Mouse (Mus musculus): Measurements from ENCODE around the gene Sde2.

Sde2 gene

GRCm38 (mm10) chr1:180850316-180851270, at the start of gene Sde2:
Sde2 (plus strand) TSS chr1:180851127.
- DNase-seq: peak; percentile 100

- no peak for DNase-seq
Observed at GRCm38 (mm10) chr1:180801466-180801994, 49.4 kb upstream of the Sde2 start.

GRCm38 (mm10) chr1:180803881-180804280, 47.0 kb upstream of the Sde2 start:
- DNase-seq: no peak

GRCm38 (mm10) chr1:180808831-180809230, 42.1 kb upstream of the Sde2 start:
- DNase-seq: no peak

- no peak for DNase-seq
Observed at GRCm38 (mm10) chr1:180810976-180811375, 40.0 kb upstream of the Sde2 start.

GRCm38 (mm10) chr1:180811596-180812462, 39.1 kb upstream of the Sde2 start:
- DNase-seq: no peak

GRCm38 (mm10) chr1:180812463-180813408, 38.2 kb upstream of the Sde2 start:
- peak; percentile 55 for DNase-seq

- DNase-seq: peak; percentile 95
Observed at GRCm38 (mm10) chr1:180813409-180813884, 37.5 kb upstream of the Sde2 start.

- peak; percentile 78 for DNase-seq
Observed at GRCm38 (mm10) chr1:180813885-180814740, 36.8 kb upstream of the Sde2 start, which contains the start of gene H3f3a. H3f3a (minus strand) TSS chr1:180813943.

- DNase-seq: no peak
Observed at GRCm38 (mm10) chr1:180815371-180816024, 35.4 kb upstream of the Sde2 start.

GRCm38 (mm10) chr1:180818000-180818399, 32.9 kb upstream of the Sde2 start:
- DNase-seq: no peak

- DNase-seq: no peak
Observed at GRCm38 (mm10) chr1:180821101-180821500, 29.8 kb upstream of the Sde2 start.

GRCm38 (mm10) chr1:180822276-180822675, 28.7 kb upstream of the Sde2 start:
- DNase-seq: no peak

- no peak for DNase-seq
Observed at GRCm38 (mm10) chr1:180823716-180824115, 27.2 kb upstream of the Sde2 start.

- DNase-seq: no peak
Observed at GRCm38 (mm10) chr1:180824721-180825120, 26.2 kb upstream of the Sde2 start.

GRCm38 (mm10) chr1:180826634-180827033, 24.3 kb upstream of the Sde2 start:
- no peak for DNase-seq

- DNase-seq: no peak
Observed at GRCm38 (mm10) chr1:180829775-180830174, 21.2 kb upstream of the Sde2 start.

- DNase-seq: no peak
Observed at GRCm38 (mm10) chr1:180830175-180830574, 20.8 kb upstream of the Sde2 start.

- no peak for DNase-seq
Observed at GRCm38 (mm10) chr1:180830588-180831346, 20.2 kb upstream of the Sde2 start.
